Mouse (Mus musculus): ENCODE results near the gene Cox8a.

- TF ChIP-seq TAL1 (IDR thresholded peaks at IDR 0.05; ENCODE audit: low read length): no peak
- TF ChIP-seq GATA1 (IDR thresholded peaks at IDR 0.05; ENCODE audit: low read length): no peak
Measured at GRCm38 (mm10) chr19:7199089-7199488, 18.3 kb downstream of the Cox8a start.

Measured in erythroblast, embryonic 14.5 days (primary cell).